Mouse (Mus musculus): ENCODE results near the gene Grin1. TPM values are rescaled to one million over a fixed set of nuclear protein-coding genes. Genes with fewer than 3 reads are reported as not detected.

Gene Grin1
- polyA plus RNA-seq, 1 experiment: 336 TPM

- H3K4me1 ChIP-seq (ENCODE audit: control insufficient read depth, insufficient read depth, low read length): peaks cover 3% of the 10 kb centered on the region; the same call in 1 of the 2 replicates
- TF ChIP-seq CTCF (IDR thresholded peaks at IDR 0.05; ENCODE audit: extremely low read depth, insufficient read depth, low read length): no peak
- TF ChIP-seq POLR2A (IDR thresholded peaks at IDR 0.05; ENCODE audit: extremely low read depth, insufficient read depth, low read length): no peak
- H3K4me3 ChIP-seq (ENCODE audit: insufficient read depth, low read length): no peak within 1 kb of the TSS
- H3K27ac ChIP-seq (ENCODE audit: insufficient read depth, low read length): peak within 1 kb of the TSS; percentile 24; the same call in 1 of the 2 replicates
Observed at GRCm38 (mm10) chr2:25289651-25290050, 29.3 kb downstream of the Grin1 start, which contains the start of gene Lrrc26. Gene Lrrc26, plus strand, starts transcription at chr2:25289915.

GRCm38 (mm10) chr2:25288734-25289345, 30.1 kb downstream of the Grin1 start:
- Histone ChIP-seq H3K4me1 (ENCODE audit: control insufficient read depth, insufficient read depth, low read length) (peaks cover 3% of the 10 kb centered on the region; the same call in 1 of the 2 replicates), H3K4me3 (ENCODE audit: insufficient read depth, low read length) (no peak overlapping the region), H3K27ac (ENCODE audit: insufficient read depth, low read length) (no peak overlapping the region)
- TF ChIP-seq CTCF (IDR thresholded peaks at IDR 0.05; ENCODE audit: extremely low read depth, insufficient read depth, low read length) (no peak), POLR2A (IDR thresholded peaks at IDR 0.05; ENCODE audit: extremely low read depth, insufficient read depth, low read length) (peak; percentile 48)

DNA sequence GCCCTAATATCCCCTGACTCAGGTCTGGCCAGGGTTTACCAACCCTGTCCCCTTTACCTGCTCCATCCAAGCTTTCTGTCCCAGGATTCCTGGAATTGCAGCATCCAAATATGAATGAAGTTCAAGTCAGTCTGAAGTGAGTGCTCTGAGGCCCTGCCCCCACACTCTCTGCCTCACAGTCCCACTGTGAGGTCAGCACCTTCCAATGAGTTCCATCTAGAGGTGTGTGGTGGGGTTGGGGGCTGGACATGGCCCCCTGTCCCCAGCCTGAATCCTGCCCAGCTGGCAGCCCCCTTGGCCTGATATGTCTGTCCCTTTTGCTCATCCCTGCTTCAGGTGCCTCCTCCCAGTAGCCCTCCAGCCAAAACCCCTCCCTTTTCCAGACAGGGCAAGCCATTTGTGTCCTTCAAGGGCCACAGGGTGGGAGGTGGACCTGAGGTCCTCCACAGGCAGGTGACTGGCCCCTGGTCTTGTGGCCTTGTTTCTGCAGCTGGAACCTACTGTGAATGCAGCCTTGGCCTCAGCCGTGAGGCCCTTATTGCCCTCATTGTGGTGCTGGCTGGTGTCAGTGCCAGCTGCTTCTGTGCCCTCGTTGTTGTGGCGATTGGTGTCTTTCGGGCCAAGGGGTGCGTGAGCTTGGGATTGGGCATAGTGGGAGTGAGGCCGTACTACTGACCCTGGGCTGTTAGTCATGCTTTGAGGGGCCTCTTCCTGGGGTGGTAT, 30.9 kb downstream of the Grin1 start, which contains the start of gene Tmem210:
TSS of gene Tmem210 (plus strand) at position 219 of the 723 bp plus-strand sequence.
- H3K4me3 ChIP-seq (ENCODE audit: insufficient read depth, low read length): no peak within 1 kb of the TSS
- no peak for TF ChIP-seq CTCF (IDR thresholded peaks at IDR 0.05; ENCODE audit: extremely low read depth, insufficient read depth, low read length)
- 0 out of 2 replicates have a peak, but pooled peaks have one; percentile 14 for TF ChIP-seq POLR2A (IDR thresholded peaks at IDR 0.05; ENCODE audit: extremely low read depth, insufficient read depth, low read length)
- H3K4me1 ChIP-seq (ENCODE audit: control insufficient read depth, insufficient read depth, low read length): peaks cover 3% of the 10 kb centered on the region; the same call in 1 of the 2 replicates
- no peak within 1 kb of the TSS for H3K27ac ChIP-seq (ENCODE audit: insufficient read depth, low read length)

GRCm38 (mm10) chr2:25286837-25287636, 31.9 kb downstream of the Grin1 start:
- Histone ChIP-seq H3K4me3 (ENCODE audit: insufficient read depth, low read length) (no peak overlapping the region), H3K27ac (ENCODE audit: insufficient read depth, low read length) (no peak overlapping the region), H3K4me1 (ENCODE audit: control insufficient read depth, insufficient read depth, low read length) (peaks cover 3% of the 10 kb centered on the region; the same call in 1 of the 2 replicates)
- TF ChIP-seq CTCF (IDR thresholded peaks at IDR 0.05; ENCODE audit: extremely low read depth, insufficient read depth, low read length) (no peak), POLR2A (IDR thresholded peaks at IDR 0.05; ENCODE audit: extremely low read depth, insufficient read depth, low read length) (no peak)

DNA sequence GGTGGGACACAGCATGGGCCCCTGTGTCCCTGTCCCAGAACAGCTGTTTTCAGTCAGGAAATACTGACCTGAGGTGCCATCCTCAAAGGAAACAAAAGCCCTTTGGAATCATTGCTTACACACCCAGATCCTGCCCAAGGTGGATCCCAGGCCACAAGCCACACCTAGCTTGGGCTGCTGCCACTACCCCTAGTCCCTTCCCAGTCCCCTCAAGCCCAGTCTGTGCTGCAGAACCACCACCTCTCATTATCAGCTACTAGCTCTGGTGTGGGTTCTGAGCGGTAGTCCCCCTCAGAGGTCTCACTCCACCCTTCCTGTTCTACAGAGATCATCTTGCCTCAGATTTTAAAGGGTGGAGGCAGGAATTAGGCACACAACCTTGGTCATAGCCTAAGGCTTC, 32.7 kb downstream of the Grin1 start:
- TF ChIP-seq POLR2A (IDR thresholded peaks at IDR 0.05; ENCODE audit: extremely low read depth, insufficient read depth, low read length): peak; percentile 45; the same call in 1 of the 2 replicates
- TF ChIP-seq CTCF (IDR thresholded peaks at IDR 0.05; ENCODE audit: extremely low read depth, insufficient read depth, low read length): no peak
- H3K4me1 ChIP-seq (ENCODE audit: control insufficient read depth, insufficient read depth, low read length): peaks cover 3% of the 10 kb centered on the region; the same call in 1 of the 2 replicates
- no peak overlapping the region for H3K27ac ChIP-seq (ENCODE audit: insufficient read depth, low read length)
- no peak overlapping the region for H3K4me3 ChIP-seq (ENCODE audit: insufficient read depth, low read length)

GRCm38 (mm10) chr2:25285551-25285950, 33.4 kb downstream of the Grin1 start:
- no peak overlapping the region for H3K27ac ChIP-seq (ENCODE audit: insufficient read depth, low read length)
- no peak overlapping the region for H3K4me3 ChIP-seq (ENCODE audit: insufficient read depth, low read length)
- TF ChIP-seq CTCF (IDR thresholded peaks at IDR 0.05; ENCODE audit: extremely low read depth, insufficient read depth, low read length): no peak
- 0 out of 2 replicates have a peak, but pooled peaks have one; percentile 0 for TF ChIP-seq POLR2A (IDR thresholded peaks at IDR 0.05; ENCODE audit: extremely low read depth, insufficient read depth, low read length)
- H3K4me1 ChIP-seq (ENCODE audit: control insufficient read depth, insufficient read depth, low read length): peaks cover 3% of the 10 kb centered on the region; the same call in 1 of the 2 replicates

- H3K4me3 ChIP-seq (ENCODE audit: insufficient read depth, low read length): no peak overlapping the region
- TF ChIP-seq CTCF (IDR thresholded peaks at IDR 0.05; ENCODE audit: extremely low read depth, insufficient read depth, low read length) (peak; percentile 74), POLR2A (IDR thresholded peaks at IDR 0.05; ENCODE audit: extremely low read depth, insufficient read depth, low read length) (no peak)
- no peak overlapping the region for H3K27ac ChIP-seq (ENCODE audit: insufficient read depth, low read length)
- H3K4me1 ChIP-seq (ENCODE audit: control insufficient read depth, insufficient read depth, low read length): no peaks in the 10 kb centered on the region
Observed at GRCm38 (mm10) chr2:25278928-25279882, 39.8 kb downstream of the Grin1 start.

DNA sequence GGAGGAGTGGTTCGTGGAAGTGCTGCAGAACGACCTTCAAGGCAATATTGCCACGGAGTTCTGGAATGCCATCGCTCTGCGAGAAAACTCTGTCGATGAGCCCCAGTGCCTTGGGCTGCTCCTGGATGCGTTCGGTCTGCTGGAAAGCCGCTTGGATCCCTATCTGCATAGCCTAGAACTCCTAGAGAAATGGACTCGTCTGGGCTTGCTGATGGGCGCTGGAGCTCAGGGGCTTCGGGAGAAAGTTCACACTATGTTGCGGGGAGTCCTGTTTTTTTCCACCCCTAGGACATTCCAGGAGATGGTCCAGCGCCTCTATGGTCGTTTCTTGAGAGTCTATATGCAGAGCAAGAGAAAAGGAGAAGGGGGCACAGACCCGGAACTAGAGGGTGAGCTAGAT, 46.0 kb downstream of the Grin1 start:
- no peak for TF ChIP-seq CTCF (IDR thresholded peaks at IDR 0.05; ENCODE audit: extremely low read depth, insufficient read depth, low read length)
- no peak for TF ChIP-seq POLR2A (IDR thresholded peaks at IDR 0.05; ENCODE audit: extremely low read depth, insufficient read depth, low read length)
- peak overlapping the region; percentile 81 for H3K4me3 ChIP-seq (ENCODE audit: insufficient read depth, low read length)
- H3K4me1 ChIP-seq (ENCODE audit: control insufficient read depth, insufficient read depth, low read length): no peaks in the 10 kb centered on the region; the same call in 1 of the 2 replicates
- H3K27ac ChIP-seq (ENCODE audit: insufficient read depth, low read length): no peak overlapping the region

Measured in cortical plate, adult 2 months (tissue).